Mouse (Mus musculus): ENCODE results near the gene Gm4307.
"Not testable (repeated sequence)": the region's sequence is repeated elsewhere in the genome, so short reads cannot be mapped to it uniquely, and the experiment has no call there.

Gene Gm4307

DNA sequence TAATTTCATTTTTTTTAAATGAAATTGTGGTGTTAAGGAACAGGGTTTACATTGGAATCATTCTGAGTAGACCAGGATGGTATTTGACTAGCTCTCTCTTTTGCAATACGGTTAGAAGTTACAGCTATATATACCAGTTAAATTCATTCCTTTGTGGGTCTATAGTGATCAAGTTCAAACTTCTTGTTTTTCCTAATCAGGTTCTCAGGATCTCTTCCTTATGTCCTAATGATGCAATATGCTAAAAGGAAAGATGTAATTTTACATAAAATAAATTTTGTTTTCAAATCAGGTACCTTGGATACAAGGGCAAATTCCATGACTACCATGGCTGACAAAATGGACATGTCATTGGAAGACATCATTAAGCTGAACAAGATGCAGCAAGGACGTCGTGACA lies at the start of gene Gm4307:
Gene Gm4307 (plus strand): TSS at position 301 of the 400 bp plus-strand sequence.
- not testable (repeated sequence) for DNase-seq (ENCODE audit: low read depth)

DNA sequence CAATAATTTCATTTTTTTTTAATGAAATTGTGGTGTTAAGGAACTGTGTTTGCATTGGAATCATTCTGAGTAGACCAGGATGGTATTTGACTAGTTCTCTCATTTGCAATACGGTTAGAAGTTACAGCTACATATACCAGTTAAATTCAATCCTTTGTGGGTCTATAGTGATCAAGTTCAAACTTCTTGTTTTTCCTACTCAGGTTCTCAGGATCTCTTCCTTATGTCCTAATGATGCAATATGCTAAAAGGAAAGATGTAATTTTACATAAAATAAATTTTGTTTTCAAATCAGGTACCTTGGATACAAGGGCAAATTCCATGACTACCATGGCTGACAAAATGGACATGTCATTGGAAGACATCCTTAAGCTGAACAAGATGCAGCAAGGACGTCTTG lies 25.8 kb upstream of the Gm4307 start, which contains the start of gene Gm4301:
Gene Gm4301 (plus strand): TSS at position 301 of the 400 bp plus-strand sequence.
- not testable (repeated sequence) for DNase-seq (ENCODE audit: low read depth)

DNA sequence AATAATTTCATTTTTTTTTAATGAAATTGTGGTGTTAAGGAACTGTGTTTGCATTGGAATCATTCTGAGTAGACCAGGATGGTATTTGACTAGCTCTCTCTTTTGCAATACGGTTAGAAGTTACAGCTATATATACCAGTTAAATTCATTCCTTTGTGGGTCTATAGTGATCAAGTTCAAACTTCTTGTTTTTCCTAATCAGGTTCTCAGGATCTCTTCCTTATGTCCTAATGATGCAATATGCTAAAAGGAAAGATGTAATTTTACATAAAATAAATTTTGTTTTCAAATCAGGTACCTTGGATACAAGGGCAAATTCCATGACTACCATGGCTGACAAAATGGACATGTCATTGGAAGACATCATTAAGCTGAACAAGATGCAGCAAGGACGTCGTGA lies 20.6 kb upstream of the Gm4307 start, which contains the start of gene Gm4302:
Gene Gm4302 (plus strand): TSS at position 301 of the 400 bp plus-strand sequence.
- not testable (repeated sequence) for DNase-seq (ENCODE audit: low read depth)

DNA sequence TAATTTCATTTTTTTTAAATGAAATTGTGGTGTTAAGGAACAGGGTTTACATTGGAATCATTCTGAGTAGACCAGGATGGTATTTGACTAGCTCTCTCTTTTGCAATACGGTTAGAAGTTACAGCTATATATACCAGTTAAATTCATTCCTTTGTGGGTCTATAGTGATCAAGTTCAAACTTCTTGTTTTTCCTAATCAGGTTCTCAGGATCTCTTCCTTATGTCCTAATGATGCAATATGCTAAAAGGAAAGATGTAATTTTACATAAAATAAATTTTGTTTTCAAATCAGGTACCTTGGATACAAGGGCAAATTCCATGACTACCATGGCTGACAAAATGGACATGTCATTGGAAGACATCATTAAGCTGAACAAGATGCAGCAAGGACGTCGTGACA lies 15.5 kb upstream of the Gm4307 start, which contains the start of gene Gm4303:
Gene Gm4303 (plus strand): TSS at position 301 of the 400 bp plus-strand sequence.
- not testable (repeated sequence) for DNase-seq (ENCODE audit: low read depth)

DNA sequence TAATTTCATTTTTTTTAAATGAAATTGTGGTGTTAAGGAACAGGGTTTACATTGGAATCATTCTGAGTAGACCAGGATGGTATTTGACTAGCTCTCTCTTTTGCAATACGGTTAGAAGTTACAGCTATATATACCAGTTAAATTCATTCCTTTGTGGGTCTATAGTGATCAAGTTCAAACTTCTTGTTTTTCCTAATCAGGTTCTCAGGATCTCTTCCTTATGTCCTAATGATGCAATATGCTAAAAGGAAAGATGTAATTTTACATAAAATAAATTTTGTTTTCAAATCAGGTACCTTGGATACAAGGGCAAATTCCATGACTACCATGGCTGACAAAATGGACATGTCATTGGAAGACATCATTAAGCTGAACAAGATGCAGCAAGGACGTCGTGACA lies 10.3 kb upstream of the Gm4307 start, which contains the start of gene Gm4305:
Gene Gm4305 (plus strand): TSS at position 301 of the 400 bp plus-strand sequence.
- not testable (repeated sequence) for DNase-seq (ENCODE audit: low read depth)

DNA sequence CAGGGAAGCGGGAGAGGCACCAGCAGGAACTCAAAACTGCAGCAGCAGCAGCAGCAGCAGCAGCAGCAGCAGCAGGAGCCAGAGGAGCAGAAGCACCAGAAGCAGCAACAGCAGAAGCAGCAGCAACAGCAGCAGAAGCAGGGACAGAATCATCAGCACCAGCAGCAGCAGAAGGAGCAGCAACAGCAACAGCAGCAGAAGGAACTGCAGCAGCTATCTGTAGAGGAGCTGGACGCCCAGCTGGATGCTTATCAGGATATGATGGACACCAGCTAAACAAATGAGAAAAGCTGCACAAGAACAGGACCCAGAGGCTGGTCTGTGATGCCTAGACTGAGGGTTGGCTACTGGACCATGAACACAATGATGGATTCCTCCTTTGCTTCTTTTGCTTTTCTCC lies 4.3 kb upstream of the Gm4307 start:
- not testable (repeated sequence) for DNase-seq (ENCODE audit: low read depth)

DNA sequence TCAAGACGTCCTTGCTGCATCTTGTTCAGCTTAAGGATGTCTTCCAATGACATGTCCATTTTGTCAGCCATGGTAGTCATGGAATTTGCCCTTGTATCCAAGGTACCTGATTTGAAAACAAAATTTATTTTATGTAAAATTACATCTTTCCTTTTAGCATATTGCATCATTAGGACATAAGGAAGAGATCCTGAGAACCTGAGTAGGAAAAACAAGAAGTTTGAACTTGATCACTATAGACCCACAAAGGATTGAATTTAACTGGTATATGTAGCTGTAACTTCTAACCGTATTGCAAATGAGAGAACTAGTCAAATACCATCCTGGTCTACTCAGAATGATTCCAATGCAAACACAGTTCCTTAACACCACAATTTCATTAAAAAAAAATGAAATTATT lies 21.3 kb downstream of the Gm4307 start, which contains the start of gene Gm4312:
Gene Gm4312 (minus strand): TSS at position 101 of the 400 bp plus-strand sequence.
- not testable (repeated sequence) for DNase-seq (ENCODE audit: low read depth)

DNA sequence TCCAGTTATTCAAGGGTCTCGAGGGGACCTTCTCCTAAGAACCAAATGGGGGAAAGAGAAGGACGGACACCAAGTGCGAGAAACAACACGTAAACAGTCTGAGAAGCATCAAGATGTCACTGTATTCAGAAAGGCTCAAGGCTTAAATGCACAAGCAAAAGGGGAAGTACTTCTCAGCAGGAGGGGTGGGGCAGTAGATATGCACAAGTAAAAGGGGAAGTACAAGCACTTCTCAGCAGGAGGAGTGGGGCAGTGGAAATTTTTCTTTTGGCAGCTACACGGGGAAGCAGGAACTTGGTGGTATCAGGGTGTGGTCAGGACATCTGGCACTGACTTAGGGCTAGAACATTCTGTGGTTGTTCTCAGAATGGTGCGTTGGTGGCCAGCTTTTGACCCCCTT lies 41.2 kb downstream of the Gm4307 start:
- DNase-seq (ENCODE audit: low read depth) = not testable (repeated sequence)
